Mouse (Mus musculus) adrenal gland (tissue): ENCODE results near the gene Syt9.

Experiments
- intact Hi-C: fragments of 180-260 bp; cut with DNase I; formaldehyde crosslinking; loops from one replicate; pipeline ENCODE4 v1.15.1; 2025

Syt9 gene

DNA sequence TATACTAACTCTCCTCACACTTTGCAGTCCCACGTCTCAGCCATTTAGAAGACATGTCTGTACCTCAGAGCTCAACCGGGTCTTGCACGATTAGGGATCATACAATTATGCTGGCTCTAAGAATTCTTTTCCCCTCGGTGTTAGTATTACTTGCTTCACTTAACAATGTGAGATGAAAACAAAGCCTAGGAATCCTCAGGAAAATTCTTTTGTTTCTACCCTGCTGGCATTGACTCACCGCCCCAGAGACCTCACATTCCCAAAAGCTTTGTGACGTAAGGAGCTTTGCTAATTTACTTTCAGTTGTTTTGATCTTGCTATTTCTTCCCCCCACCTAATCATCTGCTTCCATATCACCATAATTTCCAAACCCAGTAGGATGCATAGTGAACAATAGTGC is 166.0 kb downstream of the Syt9 start:
- intact Hi-C loops: no loop called here

DNA sequence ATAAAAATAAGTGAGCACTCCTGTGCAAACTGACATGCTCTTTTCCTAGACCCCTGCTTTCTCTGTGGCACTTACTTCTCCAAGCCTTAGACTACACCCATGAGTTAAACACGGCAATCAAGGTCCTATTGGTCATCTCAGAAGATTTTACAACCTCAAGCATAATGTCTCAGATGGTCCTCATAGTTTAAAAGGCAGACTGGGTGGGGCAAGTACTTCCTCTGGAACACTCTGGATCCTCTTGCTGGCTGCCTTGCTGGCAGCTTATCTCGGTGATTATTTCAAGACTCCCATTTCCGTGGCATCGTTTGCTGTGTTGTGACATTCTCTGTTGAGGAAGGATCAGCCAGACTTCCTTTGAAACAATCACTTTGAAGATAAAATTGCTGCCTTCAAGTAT is 169.5 kb downstream of the Syt9 start:
- intact Hi-C loops: no loop called here

DNA sequence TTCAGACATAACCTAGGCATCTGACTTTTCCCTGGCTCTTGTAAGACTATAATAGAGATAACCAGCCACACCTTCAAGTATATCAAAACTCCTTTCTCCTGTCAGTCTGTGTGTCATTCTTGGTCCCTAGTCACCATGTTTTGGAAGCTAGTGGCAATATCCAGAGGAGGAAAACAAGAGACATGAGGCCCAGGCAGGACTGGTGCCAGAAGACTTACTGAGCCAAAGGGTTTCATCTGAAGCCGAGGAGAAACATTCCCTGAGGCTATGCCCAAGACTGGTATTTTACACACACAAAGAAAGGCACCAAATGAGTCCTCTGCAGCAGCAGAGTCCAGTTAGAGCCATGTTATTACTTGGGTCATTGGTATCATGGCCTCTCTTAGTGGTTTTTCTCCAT is 174.5 kb downstream of the Syt9 start:
- intact Hi-C loops: no loop called here

DNA sequence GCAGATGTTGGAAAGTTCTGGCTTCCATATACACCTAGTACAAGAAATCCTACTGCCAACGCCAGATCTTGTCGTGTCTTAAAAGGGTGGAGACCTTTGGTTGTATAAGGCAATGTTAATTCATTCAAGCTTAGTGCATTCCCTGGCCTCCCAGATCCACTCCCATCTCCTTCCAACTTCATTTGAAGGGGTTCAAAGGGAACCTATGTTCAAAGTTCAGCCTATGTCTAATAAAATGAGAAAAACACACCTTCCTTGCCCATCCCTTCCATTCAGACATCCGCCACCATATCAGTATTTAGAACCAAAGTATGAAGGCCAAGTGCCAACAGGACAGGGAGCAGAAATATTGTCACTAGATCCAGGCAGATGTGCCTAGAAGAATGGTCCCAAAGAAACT is 177.3 kb downstream of the Syt9 start:
- intact Hi-C loops: no loop called here

DNA sequence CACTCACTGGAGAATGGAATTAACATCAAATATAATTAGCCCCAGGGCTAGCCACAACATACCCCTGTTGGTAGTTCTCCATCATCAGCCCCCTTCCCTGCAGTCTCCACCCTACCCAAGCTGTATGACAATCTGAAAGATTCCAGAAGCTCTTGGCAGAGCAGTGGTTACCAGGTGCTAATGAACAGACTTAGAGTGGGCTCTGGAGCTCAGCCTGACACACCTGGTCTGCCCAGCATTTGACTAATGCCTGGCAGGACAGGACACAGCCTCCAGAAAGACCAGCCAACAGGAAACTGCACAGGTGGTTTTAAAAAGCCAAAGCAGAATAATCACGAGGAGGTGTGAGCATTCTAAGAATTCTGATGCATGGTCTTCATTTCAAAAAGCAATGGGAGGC is 182.9 kb downstream of the Syt9 start:
- intact Hi-C loops: no loop called here

DNA sequence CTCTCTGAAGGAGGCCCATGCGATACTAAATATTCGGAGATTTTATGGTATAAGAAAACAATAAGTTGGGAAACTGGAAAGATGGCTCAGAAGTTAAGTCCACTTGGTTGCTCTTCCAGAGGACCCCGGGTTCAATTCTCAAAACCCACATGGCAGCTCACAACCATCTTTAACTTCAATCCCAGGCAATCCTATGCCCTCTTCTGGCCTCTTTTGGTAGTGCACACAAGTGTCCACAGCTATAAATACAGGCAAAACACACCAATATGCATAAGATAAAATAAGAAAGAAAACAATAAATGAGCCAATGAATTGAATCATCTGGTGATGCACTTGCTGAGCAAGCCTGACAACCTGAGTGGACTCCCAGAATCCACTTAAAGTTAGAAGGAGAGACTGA is 185.4 kb downstream of the Syt9 start:
- intact Hi-C loops: no loop called here

DNA sequence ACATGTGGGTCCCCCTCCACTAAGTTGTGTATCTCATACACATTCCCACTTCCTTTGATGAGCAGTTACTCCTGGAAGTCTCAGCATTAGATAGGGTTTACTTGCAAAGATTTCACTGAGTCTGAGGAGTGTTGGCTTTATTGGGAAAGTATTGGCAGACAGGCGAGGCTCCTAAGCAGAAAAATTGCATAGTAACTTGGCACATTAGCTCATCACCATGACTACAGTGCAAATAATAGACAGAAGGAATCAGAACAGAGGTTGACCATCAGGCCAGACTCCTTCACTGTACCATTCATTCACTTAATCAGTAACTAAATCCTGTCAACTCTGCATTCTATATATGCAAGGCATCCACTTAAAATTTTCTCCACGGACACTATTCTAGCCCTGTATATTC is 190.1 kb downstream of the Syt9 start:
- intact Hi-C loops: no loop called here

DNA sequence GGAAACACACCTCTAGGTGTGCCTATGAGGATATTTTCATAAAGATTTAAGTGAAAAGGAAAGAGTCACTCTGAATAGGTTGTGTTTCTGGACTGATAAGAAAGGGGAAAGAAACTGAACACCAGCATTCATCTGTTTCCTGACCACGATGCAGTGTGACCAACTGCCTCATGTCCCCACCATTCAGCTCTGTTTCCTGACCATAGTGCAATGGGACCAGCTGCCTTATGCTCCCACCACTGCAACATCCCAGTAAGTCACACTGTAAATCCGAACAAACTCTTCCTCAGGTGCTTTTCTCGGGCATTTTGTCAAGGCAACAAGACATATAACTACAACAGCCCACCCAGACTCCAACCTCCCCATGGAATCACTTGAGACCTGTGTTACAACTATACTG is 191.1 kb downstream of the Syt9 start:
- intact Hi-C loops: no loop called here

DNA sequence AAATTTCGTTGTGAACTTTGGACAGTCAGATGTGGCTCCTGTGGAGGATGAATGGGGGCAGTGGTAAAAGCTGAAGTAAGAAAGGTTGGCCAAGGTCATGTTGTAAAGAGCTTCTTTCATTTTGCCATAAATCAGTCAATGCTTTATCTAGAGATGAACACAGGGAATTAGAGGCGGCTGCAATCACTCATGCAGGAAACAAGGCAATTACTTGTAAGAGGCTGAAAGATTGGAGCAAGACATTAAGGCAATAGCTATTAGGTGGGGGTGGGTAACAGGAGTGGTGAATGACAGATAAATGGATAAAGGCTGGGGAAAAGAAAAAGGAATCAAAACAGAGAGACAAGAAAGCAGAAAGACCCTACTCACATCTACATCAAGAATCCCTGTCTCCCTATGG is 193.2 kb downstream of the Syt9 start:
- intact Hi-C loops: no loop called here

DNA sequence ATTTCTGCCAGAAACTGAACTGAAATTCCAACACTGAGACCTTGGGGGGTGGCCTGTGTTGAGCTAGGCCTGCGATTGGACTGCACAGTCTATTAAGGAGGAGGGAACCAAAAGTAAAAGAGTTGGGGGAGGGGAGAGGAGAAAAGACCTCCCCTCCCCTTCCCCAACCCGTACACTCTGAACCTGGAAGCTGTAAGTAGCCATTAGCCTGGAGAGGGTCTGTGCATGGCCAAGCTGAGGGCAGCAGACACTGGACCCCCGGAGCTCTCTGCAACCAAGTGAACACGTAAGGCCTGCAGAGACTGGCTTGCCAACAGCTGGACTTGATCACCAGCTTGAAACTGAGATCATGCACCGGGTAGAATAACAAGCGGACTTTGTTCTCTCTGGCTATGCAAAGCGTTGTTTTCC is 196.7 kb downstream of the Syt9 start, which contains the start of gene Olfml1:
Olfml1 (plus strand) TSS at position 186 of the 411 bp plus-strand sequence.
- intact Hi-C loops: no loop called here

DNA sequence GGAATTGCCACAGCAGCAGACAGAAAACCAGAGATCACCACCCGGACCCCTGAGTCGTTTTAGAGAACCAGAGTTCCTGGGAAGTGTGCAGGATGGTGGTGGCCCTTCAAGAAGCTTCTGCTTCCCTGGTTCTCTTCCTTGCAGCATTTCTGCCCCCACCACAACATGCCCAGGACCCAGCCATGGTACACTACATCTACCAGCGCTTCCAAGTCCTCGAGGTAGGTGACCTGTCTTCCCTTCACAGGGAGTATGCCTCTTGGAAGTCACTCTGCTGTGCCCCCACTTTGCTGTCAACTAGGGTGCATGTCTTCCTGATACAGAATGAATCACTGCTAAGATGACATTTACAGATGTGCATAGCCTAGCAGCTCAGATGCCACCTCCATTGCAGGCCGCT is 197.1 kb downstream of the Syt9 start:
- intact Hi-C loops: no loop called here

DNA sequence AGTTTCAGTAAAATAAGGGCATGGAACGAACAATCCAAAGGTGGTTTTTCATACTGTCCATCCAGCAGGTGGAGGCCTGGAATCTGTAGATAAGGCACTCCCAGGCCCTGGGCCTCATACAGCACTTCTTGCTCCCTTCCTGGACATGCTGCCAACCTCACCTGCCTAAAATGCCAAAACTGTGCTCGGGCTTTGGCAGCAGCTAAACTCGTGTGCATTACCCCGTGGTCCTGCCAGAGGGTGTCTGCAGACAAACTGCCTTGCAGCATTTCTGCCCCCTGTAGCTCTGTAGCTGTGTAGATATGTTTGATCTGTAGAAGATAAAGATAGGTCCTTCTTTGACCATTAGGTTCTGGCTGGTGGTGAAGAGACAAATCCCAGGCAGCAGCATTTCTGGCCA is 198.4 kb downstream of the Syt9 start:
- intact Hi-C loops: no loop called here

DNA sequence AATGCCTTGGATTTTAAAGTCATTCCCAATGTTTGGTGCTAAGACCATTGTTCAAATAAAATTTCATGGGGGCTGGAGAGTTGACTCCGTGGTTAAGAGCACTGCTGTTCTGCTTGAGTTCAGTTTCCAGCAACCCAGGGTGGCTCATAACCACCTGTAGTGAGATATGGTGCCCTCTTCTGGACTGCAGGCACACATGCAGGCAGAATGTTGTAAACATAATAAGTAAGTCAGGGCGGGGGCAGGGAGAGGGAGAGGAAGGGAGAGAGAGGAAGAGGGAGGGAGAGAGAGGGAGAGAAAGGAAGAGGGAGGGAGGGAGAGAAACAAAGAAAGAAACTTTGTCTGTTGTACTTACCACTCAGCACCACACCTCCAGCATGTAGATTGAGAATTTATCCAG is 203.3 kb downstream of the Syt9 start:
- intact Hi-C loops: no loop called here

DNA sequence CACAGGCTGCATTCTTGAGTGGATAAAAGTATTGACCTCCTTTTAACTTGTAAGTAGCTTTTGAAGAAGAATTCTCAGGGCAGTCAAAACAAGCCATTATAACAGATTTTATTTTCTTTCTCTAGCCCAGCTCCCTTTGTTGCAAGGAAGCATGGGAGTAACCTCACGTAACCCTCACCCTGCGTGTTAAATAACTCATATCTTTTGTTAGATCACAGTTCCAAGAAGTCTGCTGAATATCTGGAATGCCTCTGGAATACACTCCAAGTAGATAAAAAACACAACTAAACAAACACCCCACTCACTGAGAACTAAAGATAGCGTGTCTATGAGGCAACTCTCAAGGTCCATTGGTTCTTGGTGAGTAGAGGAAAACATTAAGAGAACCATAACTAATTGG is 203.7 kb downstream of the Syt9 start:
- intact Hi-C loops: no loop called here

DNA sequence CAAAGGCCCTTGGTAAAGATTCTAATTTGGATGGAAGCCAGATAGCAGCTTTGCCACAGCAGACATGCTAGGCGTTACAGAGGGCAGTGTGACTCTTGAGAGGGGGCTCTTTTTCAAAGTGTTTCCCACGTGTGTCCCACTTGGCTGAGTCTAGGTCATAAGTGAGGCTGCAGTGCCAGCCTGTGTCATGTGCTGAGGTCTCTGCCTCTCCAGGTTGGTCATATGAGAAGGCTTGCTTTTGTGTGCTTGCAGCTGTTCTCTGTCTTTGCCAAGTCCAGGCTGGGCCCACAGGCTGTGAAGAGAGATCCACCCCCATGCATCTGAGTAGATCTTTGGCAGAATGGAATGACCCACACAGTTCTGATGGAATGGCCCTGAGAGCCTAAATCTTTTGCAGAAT is 222.1 kb downstream of the Syt9 start:
- intact Hi-C loops: no loop called here

DNA sequence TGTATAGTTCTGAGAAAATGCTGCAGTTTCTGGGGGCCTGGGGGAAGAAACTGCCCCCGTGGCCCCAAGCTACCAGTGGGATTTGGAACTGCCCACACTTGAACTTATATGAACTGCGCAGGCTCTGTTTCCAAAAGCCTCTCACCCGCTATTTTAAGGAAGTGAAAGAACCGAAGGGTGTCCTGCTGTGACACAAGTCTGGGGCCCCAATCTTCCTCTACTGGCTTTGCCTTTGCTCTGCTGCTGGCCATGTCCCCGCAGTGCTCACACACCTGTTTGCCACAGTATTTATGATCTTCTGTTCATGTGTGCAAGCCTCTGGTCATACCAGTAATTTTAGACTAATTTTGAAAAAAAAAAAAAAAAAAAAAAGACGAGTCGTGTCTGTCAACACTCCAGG is 223.4 kb downstream of the Syt9 start:
- intact Hi-C loops: no loop called here

DNA sequence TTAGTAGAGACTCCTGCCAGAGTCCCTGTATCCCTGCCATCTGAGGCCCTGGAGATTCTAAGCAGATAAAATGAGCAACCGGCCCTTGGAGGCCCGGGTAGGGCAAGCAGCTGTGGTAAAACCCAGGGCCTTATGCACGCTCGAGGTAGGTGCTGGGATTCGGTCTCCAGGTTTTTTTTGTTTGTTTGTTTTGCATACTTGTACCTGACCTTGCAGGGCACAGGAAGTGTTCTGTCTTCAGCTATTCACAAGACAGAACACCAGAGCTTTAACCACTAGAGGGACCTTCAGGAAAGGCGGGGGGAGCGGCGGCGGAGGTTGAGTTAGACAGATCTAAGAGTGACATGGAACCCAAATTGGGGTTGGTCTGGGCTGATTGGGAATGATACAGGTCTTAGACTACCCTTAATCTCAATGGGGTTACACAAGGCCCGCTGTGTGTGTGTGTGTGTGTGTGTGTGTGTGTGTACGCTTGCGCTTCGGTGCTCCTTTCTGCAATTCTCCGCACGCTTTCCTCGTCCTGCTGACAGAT is 223.9 kb downstream of the Syt9 start:
- intact Hi-C loops: no loop called here

DNA sequence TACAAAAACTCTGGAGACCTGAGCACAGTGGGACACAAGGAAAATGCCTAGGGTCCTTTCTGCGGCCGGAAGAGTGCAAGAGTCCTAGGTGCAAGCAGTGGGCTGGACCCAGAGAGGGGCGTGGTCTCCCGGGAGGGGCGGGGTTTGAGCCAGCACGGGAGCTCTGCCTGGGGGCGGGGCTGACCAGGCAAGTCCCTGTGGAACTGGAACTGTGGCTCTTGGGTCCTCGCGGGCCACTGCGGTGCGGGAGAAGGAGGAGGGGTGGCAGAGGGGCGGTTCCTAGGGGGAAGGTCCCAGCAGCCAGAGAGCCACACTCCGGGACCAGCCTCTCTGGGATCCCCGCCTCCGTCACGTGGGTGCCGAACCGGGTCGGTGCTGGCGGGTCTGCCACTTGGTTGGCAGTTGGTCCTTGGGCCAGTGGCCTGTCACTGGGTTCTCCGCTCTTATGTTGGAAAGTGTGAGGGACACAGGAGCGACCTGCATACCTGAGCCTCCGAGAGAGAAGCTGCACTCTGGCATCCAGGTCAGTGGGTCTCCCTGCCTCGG is 224.4 kb downstream of the Syt9 start, which contains the start of gene Ppfibp2:
Ppfibp2 (plus strand) TSS at position 351 of the 546 bp plus-strand sequence.
- intact Hi-C loops: no loop called here

DNA sequence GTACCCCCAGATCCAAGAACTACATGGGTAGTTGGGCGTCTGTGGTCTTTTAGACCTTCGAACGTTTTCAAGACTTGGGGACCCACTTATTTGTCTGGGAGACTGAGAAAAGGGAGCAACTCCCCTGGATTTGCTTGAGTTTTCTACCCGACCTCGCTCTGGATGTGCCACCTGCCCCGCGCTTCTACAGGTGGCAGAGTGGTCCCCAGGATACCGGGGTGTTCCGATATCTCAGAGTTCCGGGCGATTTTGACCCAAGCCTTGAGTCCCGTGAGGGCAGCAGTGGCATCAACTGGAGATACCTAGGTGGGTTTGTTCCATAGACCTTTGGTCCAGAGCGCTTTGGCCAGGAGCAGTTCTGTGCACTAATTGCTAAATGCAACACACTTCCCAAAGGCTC is 224.9 kb downstream of the Syt9 start:
- intact Hi-C loops: no loop called here

DNA sequence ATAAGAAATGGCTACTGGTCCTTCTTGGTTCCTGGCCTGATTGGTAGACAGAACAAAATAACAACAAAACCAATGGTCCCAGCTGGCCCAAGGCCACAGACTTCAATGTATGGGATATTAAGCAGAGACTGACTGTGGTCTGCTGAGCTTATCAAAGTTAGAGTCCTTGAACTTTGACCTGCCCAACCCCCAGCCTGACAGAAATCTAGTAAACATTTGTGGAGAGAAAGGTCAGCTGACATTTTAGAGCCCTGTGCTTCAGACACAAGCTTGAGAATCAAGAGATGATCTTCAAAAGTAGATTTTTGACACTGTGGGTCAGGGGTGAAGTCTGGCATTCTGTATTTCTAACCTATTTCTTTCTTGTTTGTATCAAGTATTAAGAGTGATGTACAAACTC is 226.2 kb downstream of the Syt9 start:
- intact Hi-C loops: no loop called here

DNA sequence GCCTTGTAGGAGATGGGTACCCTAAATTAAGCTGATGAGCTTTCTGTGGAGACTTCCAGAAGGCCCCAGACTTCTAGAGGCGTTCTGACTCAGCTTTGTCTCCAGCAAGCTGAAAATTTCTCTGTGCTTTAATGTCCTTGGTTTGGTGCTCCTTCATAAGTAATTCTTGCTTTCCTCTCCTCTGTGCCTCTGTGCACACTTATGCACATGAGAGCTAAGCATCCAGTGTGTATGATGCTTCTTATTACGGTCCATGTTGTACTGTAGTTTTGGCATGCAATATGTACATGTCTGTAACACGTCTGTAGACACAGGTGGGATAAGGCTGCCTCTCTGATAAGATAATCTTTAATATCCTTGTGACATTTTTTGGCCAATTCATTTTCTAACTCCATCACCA is 227.4 kb downstream of the Syt9 start:
- intact Hi-C loops: no loop called here
